37 mouse cellular contexts compared by ENCODE assay signal in genomic region chr16:23033673-23034072, GRCm38 (mm10). TPM values are rescaled to one million over a fixed set of nuclear protein-coding genes. Genes with fewer than 3 reads are reported as not detected.
DNase-seq lines count a peak whose midpoint lies in the region; ATAC-seq and TF ChIP-seq lines count a peak whose summit lies in the region.
"Had no signal": no experiment of that assay in that cellular context is flagged by ENCODE, and none has a peak within 500 bp of the region (broad histone marks: within the 10 kb centered on the region; RNA-seq: fewer than 3 reads in every experiment).

No protein-coding gene starts in this region.

- H3K36me3 ChIP-seq in liver, adult 2 months (ENCODE audit: control insufficient read depth, insufficient read depth, low read length): no peaks in the 10 kb centered on the region
- H3K36me3 ChIP-seq in kidney, embryonic 15.5 days: no peaks in the 10 kb centered on the region
- H3K36me3 ChIP-seq: forebrain, embryonic 12.5 days; hindbrain, embryonic 12.5 days; intestine, embryonic 15.5 days; liver, embryonic 15.5 days; lung, embryonic 15.5 days; neural tube, embryonic 12.5 days had no signal

- no peaks in the 10 kb centered on the region for H3K9me3 ChIP-seq in kidney, embryonic 15.5 days (replicated peaks)
- H3K9me3 ChIP-seq: forebrain, embryonic 12.5 days; hindbrain, embryonic 12.5 days; intestine, embryonic 15.5 days; liver, embryonic 15.5 days; lung, embryonic 15.5 days; neural tube, embryonic 12.5 days had no signal

- no peaks in the 10 kb centered on the region for H3K79me2 ChIP-seq in liver, adult 2 months (ENCODE audit: control insufficient read depth, insufficient read depth, low read length)

- no peak for TF ChIP-seq POLR2A in liver, adult 2 months (IDR thresholded peaks at IDR 0.05; ENCODE audit: extremely low read depth, insufficient read depth, low read length)

- peak; percentile 73 for DNase-seq in liver, adult 2 months (ENCODE audit: extremely low read depth, low read depth, low spot score)
- DNase-seq in liver: no peak
- peak; percentile 61 to 82 for DNase-seq in kidney, postnatal 25 days
- no peak for DNase-seq in layer of hippocampus, postnatal 14 days (ENCODE audit: low spot score in 2 of 2)
- no peak for DNase-seq in retina, embryonic 14.5 days (ENCODE audit: low spot score)
- DNase-seq in cerebellum, adult 11-12 months: no peak
- DNase-seq: adrenal gland, postnatal 36 days; cerebellum, adult 2 months; cerebellum, postnatal 14 days; forebrain, postnatal 0 days; gastrocnemius, postnatal 10 days; heart, postnatal 36 days; left cerebral cortex, postnatal 4 days; right cerebral cortex, postnatal 4 days; thymus, adult 18-20 months; thymus, postnatal 25 days had no signal

- H3K27me3 ChIP-seq in liver, adult 2 months (ENCODE audit: control insufficient read depth, insufficient read depth, low read length): no peaks in the 10 kb centered on the region
- H3K27me3 ChIP-seq in kidney, embryonic 15.5 days: no peaks in the 10 kb centered on the region
- H3K27me3 ChIP-seq: forebrain, embryonic 12.5 days; hindbrain, embryonic 12.5 days; intestine, embryonic 15.5 days; liver, embryonic 15.5 days; lung, embryonic 15.5 days; neural tube, embryonic 12.5 days had no signal

- peaks cover 31% of the 10 kb centered on the region for H3K4me1 ChIP-seq in liver, adult 2 months (ENCODE audit: control insufficient read depth, insufficient read depth, low read length)
- H3K4me1 ChIP-seq in kidney, embryonic 15.5 days: no peaks in the 10 kb centered on the region
- H3K4me1 ChIP-seq: forebrain, embryonic 12.5 days; hindbrain, embryonic 12.5 days; intestine, embryonic 15.5 days; liver, embryonic 15.5 days; lung, embryonic 15.5 days; neural tube, embryonic 12.5 days had no signal

- H3K27ac ChIP-seq in liver, adult 2 months (replicated peaks; ENCODE audit: insufficient read depth, low read depth, low read length): peak overlapping the region; percentile 14
- peak overlapping the region; percentile 51 for H3K27ac ChIP-seq in kidney, embryonic 15.5 days
- H3K27ac ChIP-seq: forebrain, embryonic 12.5 days; hindbrain, embryonic 12.5 days; hindbrain, postnatal 0 days; intestine, embryonic 15.5 days; layer of hippocampus, adult 2 months; liver, embryonic 15.5 days; lung, embryonic 15.5 days; neural tube, embryonic 12.5 days; stomach, postnatal 0 days had no signal

- H3K4me3 ChIP-seq in liver, adult 2 months (ENCODE audit: insufficient read depth, low read depth, low read length): no peak overlapping the region
- no peak overlapping the region for H3K4me3 ChIP-seq in kidney, embryonic 15.5 days (replicated peaks)
- H3K4me3 ChIP-seq: forebrain, embryonic 12.5 days; hindbrain, embryonic 12.5 days; intestine, embryonic 15.5 days; layer of hippocampus, adult 2 months; liver, embryonic 15.5 days; lung, embryonic 15.5 days; myocyte; neural tube, embryonic 12.5 days had no signal

- no peak for TF ChIP-seq CTCF in liver, adult 2 months (IDR thresholded peaks at IDR 0.05; ENCODE audit: low read depth, low read length)

- no peak overlapping the region for H3K4me2 ChIP-seq in kidney, embryonic 15.5 days
- H3K4me2 ChIP-seq: forebrain, embryonic 12.5 days; heart, embryonic 11.5 days; hindbrain, embryonic 12.5 days; intestine, embryonic 15.5 days; liver, embryonic 15.5 days; lung, embryonic 15.5 days; midbrain, embryonic 11.5 days; neural tube, embryonic 12.5 days had no signal

- 49% methylated on average over 4 of the region's 4 CpGs for WGBS in liver, adult 2 months
- WGBS in kidney, embryonic 15.5 days: 67% methylated on average over 4 of the region's 4 CpGs

- peak; percentile 76 for ATAC-seq in kidney, embryonic 15.5 days (replicated peaks; ENCODE audit: low FRiP score)
- ATAC-seq: forebrain, postnatal 0 days; hindbrain, postnatal 0 days; intestine, embryonic 15.5 days; midbrain, embryonic 16.5 days had no signal

- no peak overlapping the region for H3K9ac ChIP-seq in liver, adult 2 months (ENCODE audit: low read depth, low read length)
- no peak overlapping the region for H3K9ac ChIP-seq in kidney, embryonic 15.5 days
- H3K9ac ChIP-seq: forebrain, embryonic 12.5 days; forebrain, postnatal 0 days; hindbrain, embryonic 12.5 days; intestine, embryonic 15.5 days; liver, embryonic 15.5 days; lung, embryonic 15.5 days; neural tube, embryonic 12.5 days had no signal

RNA-seq across cellular contexts. Expression of gene Kng2, which starts 4.4 kb away (rescaled TPM):
- 449 and 472 TPM in 2 replicates for total RNA-seq in liver, adult 2 months (2014; rRNA removed)
- polyA plus RNA-seq in liver, adult 2 months (2012; rRNA removed): 97.8 and 123 TPM in 2 replicates
- polyA plus RNA-seq in kidney, embryonic 15.5 days (2015; fragmentation: Nextera tagmentation; extraction: Ambion mirVana): 9.3 and 9.7 TPM in 2 replicates
- not detected for total RNA-seq in layer of hippocampus, postnatal 14 days (2021)
- total RNA-seq: forebrain, postnatal 0 days; granulocyte monocyte progenitor cell, adult 5-6 weeks; heart, postnatal 36 days; hindbrain, postnatal 0 days; layer of hippocampus, adult 2 months; layer of hippocampus, postnatal 25 days; left cerebral cortex, adult 8-10 months; left cerebral cortex, postnatal 4 days; MEL had no signal
- polyA plus RNA-seq: cerebellum, adult 2 months; cortical plate, adult 2 months; embryonic facial prominence, embryonic 14.5 days; forebrain, embryonic 12.5 days; forebrain, postnatal 0 days; heart, embryonic 11.5 days; hindbrain, embryonic 12.5 days; midbrain, embryonic 11.5 days; midbrain, embryonic 16.5 days; myocyte; spleen, adult 2 months had no signal

RNA-seq across cellular contexts. Expression of gene Kng1, which starts 24.0 kb away (rescaled TPM):
- 1,906 and 2,075 TPM in 2 replicates for total RNA-seq in liver, adult 2 months (2014; rRNA removed)
- 642 and 701 TPM in 2 replicates for polyA plus RNA-seq in liver, adult 2 months (2012; rRNA removed)
- 4.8 and 9.2 TPM in 2 replicates for polyA plus RNA-seq in kidney, embryonic 15.5 days (2015; fragmentation: Nextera tagmentation; extraction: Ambion mirVana)
- total RNA-seq in layer of hippocampus, postnatal 14 days (2021): not detected
- total RNA-seq: forebrain, postnatal 0 days; granulocyte monocyte progenitor cell, adult 5-6 weeks; heart, postnatal 36 days; hindbrain, postnatal 0 days; layer of hippocampus, adult 2 months; layer of hippocampus, postnatal 25 days; left cerebral cortex, adult 8-10 months; left cerebral cortex, postnatal 4 days; MEL had no signal
- polyA plus RNA-seq: cerebellum, adult 2 months; cortical plate, adult 2 months; forebrain, embryonic 12.5 days; forebrain, postnatal 0 days; hindbrain, embryonic 12.5 days; midbrain, embryonic 11.5 days; midbrain, embryonic 16.5 days; myocyte had no signal

Comparison
In these comparisons a context has a peak if more than half of its experiments do, and no peak if none do; other contexts are left out.
1. DNase-seq: peak in liver, adult 2 months (single experiment) and kidney, postnatal 25 days (2 of 2); none in liver (single experiment), layer of hippocampus, postnatal 14 days (0 of 2), retina, embryonic 14.5 days (single experiment) and cerebellum, adult 11-12 months (single experiment).
2. RNA of gene Kng2, which starts 4.4 kb away (total RNA-seq): 449 to 472 TPM in liver, adult 2 months; not detected in layer of hippocampus, postnatal 14 days; every median in the first group is over 100 times any median in the second.
3. RNA of gene Kng1, which starts 24.0 kb away (total RNA-seq): 1,906 to 2,075 TPM in liver, adult 2 months; not detected in layer of hippocampus, postnatal 14 days; every median in the first group is over 1,000 times any median in the second.